Mouse (Mus musculus) common myeloid progenitor, adult 5-6 weeks (primary cell): ENCODE data around the gene Ggct. TPM values are rescaled to one million over a fixed set of nuclear protein-coding genes. Genes with fewer than 3 reads are reported as not detected.
A peak's percentile ranks its signal among the peaks of the same experiment; 100 is the strongest.

Source experiments
- ATAC-seq: replicated peaks from 2 replicates; pipeline ENCODE4 v1.8.0; 2016; ENCODE audit warnings: low read depth, mild to moderate bottlenecking, moderate TSS enrichment, inconsistent platforms; ENCODE audit not compliant: poor library complexity, severe bottlenecking
- total RNA-seq: library from RNA; stranded (forward); fragments of 200-1000, 187-1606 nt; gene quantifications from 2 replicates; pipeline ENCODE4 v1.2.3, GENCODE M21; 2017

Gene Ggct
- total RNA-seq, 1 experiment from 2014 or later, result 29.9 TPM

DNA sequence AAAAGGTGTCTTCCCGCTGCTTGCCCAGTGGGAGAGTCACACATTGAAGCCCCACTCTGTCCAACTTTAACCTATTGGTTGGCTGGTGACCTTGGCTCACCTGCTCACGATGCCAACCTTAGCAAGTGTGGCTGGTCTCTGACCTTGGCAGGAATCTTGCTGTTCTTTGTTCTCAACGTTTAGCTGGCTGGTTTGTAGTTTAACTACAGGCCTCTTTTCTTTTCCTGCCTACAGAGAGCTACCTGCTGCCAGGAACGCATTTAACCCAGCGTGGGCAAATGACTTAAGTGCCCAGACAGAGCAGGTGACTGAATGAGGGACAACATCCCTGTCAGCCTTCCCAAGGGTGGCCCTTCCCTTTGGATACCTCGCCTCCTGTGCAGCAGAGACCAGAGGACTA, 5.0 kb upstream of the Ggct start:
- no peak for ATAC-seq

DNA sequence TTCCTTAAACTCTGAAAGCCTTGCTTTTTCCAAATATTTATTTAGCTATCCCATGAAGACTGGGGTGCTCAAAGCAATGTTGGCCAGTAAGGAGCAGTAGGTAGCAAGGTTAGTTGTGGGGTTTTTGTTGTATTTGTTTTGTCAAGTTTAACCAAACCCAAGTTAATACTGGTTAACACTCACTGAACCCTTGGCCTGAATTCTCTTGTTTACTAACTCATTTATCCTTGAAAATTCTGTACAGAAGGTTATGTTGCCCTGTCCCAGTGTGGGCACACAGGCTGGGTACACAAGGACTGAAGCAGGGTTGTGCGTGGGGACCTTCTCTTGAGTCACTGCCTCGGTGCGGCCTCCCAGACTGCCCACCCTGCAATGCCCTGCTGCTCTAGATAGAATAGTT, 3.6 kb upstream of the Ggct start:
- ATAC-seq, result no peak

DNA sequence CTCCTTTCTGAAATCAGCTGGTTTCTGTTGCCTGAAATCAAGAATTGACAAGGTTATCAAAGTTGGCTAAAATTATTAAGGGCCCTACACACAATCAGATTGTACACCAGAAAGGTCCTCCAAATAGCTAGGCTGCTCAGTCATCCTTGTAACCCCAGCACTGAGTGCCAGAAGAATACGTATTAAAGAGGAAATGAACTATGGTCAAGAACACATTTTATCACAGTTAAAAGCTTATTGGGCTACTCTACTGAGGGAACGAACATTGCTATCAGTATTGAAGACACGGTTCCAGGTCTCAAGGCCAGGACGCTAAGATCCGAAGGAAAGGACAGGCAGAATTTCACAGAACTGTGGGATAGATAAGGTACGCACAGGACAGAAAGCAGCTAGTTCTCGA, 609 bp downstream of the Ggct start:
- ATAC-seq, result 0 out of 2 replicates have a peak, but pooled peaks have one; percentile 5

DNA sequence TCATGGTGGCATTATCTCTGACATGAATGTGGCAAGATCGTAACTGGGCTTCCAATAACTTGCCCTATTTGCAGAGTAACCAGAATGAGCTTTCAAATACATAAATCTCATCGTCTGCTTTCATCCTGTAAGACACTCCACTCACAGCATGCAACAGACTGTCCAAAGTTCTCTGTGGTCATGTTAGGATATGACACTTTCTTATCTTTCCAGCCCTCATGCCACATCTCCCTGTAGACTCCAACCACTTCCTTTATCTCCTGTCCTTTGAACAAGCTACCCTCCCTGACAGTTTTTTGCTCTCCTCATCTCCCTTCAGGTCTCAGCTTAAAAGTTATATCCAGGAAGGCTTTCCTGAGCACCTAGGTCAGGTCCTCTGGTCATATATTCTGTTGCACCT, 1.6 kb downstream of the Ggct start:
- ATAC-seq, result peak; percentile 69

DNA sequence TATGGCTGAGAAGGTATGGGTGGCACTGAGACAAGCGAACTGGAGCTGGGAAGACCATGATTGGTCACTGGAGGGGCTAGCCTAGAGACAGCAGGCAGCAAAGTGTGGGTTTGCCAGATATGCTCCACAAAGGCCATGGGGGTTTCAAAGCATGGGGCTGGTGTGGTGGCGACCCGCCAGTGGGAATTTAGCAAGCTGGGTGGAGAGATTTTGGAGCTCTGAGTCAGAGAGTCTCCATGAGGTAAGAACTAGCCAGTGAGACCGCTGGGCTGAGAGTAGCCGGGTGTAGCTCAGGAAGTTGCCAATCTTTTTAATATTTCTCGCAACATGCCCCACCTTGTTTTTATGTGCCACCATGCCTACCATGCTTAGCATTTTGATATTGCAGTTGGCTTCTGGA, 4.6 kb downstream of the Ggct start:
- ATAC-seq, result no peak

DNA sequence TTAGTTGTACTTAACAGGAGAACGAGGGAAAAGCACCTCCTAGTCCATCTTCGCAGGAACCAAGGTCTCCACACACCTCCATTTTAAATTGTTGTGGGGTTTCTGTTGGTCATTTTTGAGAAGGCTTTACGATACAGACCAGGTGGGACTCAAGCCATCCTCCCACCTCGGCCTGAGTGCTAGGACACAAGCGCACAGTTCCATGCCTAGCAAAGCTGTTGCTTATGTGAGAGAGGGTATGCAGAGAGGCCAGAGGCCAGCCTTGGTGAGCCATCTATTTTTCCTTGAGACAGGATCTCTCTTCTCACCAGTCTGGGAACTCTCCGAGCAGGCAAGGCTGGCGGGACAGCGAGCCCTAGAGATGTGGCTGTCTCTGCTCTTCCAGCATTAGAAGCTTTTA, 8.7 kb downstream of the Ggct start:
- ATAC-seq, result no peak

DNA sequence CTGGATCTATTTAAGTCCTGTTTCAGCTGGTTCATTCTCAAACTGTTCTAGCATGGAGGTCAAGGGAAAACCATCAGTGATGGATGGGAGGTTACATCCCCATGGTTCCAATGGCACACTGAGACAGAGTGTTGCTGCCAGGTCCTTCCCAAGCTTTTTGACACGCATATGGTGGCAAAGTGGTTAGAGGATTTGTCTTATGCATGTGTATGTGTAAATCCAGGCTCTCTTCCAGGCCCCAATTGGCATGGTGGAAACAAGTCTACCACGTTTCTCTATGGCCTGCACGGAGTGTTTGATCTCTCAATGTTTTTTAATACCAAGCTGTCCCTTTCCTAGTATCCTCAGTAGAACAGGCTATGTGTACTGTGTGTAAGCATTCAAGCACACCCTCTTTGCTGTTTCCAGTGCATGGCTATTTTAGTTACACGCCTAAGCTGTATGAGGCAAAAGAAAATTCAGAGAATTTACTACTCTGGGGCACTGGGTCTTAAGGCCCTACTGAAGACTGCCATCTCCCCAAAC, 9.2 kb downstream of the Ggct start:
- ATAC-seq, result no peak

DNA sequence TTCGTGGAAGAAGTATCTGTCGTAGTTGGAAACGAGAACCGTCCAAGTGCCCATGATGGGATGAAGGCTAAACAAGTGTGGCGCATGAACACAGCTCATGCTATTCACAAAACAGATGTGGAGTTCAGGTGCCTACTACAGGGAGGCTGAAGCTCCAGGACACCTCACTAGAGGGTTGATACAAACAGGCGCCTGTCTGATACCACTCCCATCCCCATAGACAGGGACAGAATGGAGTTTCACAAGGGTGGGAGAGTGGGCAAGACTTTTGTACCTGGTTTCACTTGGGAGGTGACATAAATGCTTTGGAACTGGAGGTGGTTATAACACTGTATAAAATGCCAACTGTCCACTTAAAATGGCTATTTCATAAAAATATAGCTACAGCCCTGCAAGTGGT, 13.3 kb downstream of the Ggct start:
- ATAC-seq, result no peak

DNA sequence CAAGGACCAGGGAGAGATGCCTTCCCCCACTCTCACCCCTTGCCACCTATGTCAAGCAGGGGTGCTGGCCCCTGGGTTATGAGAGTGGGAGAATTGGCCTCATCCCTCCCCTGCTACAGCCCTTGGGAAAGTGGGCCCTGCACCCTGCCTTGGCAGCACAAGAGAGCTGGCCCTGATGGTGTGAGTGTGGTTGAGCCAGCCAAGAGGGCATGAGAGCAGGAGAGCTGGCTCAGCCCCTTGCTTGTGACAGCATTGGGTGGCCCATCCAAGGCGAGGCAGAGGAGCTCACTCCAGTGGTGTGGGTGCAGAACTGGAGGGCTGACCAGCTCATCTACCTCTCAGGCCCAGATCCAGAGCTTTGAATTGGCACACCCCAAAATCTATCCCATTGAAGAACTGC, 17.1 kb downstream of the Ggct start:
- no peak for ATAC-seq

DNA sequence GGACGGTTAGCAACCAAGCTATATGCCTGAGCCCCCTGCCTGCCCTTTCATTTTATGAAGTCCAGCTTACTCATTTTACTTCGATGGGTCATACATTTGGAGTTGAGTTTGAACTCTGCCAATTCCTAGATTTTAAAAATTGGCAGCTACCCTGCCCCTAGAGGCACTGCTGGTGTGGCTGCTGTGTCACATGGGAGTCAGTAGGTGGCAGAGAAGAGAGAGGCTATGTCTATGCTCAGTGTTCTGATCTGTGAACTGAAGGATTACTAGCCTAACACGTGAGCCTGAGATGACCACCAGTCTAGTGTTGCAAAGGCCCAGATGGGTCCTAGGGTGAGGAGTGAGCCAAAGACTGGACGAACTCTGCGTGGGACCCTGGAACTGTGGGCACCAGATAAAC, 18.2 kb downstream of the Ggct start:
- ATAC-seq, result peak; percentile 57

DNA sequence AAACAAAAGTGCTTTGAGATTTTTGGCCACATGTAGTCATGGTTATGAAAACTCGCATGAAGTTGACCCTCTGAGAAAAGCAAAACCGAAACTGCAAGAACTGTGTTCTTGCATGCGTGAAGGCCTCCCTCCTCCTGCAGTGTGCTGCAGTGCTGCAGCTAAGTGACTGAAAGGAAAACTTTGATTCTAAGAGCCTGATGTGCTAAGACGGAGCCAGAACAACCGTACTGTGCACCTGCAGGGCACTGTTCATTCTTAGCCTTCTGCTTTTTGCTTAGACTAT, 19.9 kb downstream of the Ggct start:
- ATAC-seq, result peak; percentile 42

DNA sequence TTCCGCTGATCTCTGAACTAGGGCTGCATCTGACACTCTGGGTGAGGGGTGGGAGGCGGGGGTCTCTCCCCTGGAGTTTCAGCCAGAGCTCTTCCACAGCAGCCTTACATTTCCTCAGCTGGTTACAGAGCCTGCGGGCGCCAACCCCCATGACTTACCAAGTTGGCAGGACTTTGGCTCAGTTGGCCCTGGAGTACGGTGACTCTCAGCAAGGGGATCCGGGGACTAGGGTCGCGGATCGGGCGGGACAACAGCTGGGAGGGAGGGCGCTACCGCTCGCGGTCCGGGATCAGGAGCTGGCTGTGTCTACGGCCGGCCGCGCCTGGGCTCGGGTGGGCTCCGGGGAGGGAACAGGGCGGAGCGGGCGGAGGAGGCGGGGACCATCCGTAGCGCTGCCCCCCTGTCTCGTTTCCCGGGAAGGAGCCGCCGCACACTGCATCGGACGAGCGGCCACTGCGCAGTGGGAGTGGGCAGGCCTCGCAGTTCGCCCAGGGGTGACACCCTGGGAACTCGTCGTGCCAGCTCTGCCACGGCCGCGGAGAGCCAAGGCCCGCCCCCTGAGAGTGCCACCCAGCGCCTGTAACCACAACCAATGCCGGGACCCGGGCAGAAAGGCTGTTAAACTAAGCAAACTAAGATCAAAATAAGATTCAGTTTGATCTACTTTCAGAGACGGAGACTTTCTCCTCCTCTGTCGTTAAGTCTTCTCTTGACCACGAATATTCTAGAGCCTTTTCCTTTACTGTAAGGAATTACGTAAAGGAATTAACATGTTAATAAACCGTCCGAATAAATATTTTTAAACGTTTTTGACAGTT, 20.4 kb downstream of the Ggct start, which contains the start of gene Nod1:
Gene Nod1, minus strand, starts transcription at position 502 of the 818 bp plus-strand sequence.
- peak; percentile 89 for ATAC-seq

DNA sequence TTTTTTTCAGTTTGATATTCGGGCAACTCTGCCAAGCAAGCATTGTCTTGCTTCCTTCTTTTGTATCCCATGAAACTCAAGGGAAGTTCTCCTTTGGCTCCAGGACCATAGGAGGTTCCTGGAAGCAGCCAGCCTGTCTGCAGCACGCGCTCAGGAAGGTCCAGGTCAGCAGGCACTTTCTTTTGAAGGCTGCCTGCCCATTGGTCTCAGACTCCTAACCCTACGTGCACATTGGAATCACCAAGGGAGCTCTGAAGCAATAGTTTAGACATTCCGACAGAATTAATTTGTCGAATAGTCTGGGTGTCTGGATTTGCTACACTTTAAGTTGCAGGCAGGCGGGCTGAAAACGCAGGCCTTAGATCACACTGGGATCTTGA, 21.0 kb downstream of the Ggct start:
- ATAC-seq, result no peak

DNA sequence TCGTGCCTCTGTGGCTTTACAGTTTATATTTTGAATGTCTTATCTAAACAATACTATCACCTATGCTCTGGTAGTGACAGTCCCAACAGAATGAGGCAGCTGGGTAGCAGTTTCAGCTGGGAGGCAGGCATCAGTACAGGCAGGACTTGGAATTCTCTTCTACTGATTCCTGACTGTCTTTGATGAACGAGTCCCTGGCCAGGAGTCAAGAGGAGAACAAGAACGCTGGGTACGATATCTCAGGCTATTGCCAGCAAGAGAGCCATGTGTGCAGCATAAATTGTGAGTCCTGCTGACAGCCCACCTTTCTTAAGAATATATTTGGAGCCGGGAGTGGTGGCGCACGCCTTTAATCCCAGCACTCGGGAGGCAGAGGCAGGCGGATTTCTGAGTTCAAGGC, 22.2 kb downstream of the Ggct start:
- no peak for ATAC-seq

DNA sequence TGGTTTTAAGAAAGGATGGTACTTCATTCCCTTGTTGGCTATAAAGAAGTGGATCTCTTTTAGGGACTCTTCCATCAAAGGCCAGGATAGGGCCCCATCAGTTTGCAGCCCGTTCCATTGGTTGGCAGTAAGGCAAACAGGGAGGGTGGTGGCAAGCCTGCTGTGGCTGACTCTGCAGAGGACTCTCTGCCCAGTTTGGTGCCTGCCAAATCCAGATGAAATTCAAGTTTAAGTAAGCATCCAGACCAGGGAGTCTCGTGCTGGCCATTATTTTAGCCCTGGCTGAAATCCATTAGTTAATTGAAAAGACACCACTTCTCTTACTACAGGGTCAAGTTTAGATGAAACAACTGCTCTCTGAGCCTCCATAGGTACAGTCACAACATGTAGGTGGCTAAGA, 22.9 kb downstream of the Ggct start:
- no peak for ATAC-seq

DNA sequence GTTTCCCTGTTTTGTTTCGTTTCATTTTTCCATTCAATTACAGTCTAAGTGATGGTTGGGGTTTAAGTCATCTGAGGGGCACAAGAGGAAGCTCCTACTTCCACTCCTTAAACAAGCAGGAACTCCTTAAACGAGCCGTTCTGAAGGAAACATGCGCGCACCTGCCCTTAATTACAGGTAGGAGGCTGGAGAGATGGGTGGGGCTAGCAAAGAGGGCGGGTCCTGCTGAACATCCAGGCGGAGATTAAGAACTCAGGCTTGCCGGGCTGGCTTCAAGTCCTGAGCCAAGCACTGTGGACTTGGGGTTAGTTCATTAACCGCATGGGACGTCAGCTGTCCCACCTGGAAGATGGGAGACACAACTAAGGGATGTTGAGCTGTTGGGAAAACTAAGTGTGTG, 25.2 kb downstream of the Ggct start:
- ATAC-seq, result no peak

DNA sequence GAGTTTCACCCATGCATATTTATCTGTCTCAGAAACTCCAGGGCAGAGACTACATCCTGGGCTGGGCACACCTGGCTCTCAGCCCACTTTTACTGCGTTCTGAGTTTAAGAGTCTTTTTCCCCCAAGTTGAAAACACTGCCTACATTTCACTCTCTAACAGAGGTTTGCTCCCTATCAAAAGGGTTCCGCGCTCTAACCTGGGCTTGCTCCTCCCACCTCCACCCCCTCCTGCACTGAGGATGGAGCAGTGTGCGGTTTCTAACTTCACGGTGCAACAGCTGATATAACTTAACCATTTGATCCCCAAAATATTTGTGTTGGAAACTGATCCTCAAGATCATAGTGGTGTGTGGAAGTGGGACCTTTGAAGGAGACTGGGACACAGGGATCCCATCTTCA, 27.5 kb downstream of the Ggct start:
- no peak for ATAC-seq

DNA sequence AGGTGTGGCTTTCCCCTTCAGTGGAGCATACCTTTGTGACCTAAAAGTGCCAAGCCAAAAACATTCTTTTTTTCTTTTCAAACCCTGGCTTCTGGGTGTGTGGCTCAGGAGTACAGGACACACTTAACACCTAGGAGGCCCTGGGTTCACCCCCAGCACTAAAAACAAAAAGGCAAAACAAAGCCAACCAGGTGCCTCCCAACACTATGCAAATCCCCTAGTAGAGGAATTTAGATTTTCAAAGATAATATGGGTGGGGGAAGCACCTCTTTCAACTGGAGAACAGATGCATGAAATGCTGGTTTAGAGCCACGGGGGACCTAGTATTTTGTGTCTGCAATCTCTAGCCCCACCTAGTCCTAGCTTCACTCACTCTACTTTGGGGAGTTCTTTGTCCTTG, 28.0 kb downstream of the Ggct start:
- ATAC-seq, result no peak

DNA sequence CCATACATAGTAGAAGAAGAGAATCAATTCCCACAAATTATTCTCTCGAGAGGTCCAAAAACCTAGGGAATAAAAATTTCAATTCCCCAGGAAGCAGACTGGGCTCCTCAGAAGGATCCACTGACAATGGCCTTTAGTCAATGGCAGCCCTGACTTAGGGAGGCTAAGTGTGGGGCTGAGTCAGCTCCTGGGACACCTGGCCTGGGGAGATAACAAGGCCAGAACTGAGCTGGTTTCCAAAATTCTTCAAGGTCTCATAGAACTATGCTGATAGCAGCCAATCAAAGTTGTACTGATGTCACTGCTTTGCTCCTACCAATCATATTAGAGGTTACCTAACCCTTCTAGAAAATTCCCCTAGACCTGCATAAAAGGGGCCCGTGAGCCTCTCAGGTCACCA, 29.2 kb downstream of the Ggct start:
- ATAC-seq, result no peak

DNA sequence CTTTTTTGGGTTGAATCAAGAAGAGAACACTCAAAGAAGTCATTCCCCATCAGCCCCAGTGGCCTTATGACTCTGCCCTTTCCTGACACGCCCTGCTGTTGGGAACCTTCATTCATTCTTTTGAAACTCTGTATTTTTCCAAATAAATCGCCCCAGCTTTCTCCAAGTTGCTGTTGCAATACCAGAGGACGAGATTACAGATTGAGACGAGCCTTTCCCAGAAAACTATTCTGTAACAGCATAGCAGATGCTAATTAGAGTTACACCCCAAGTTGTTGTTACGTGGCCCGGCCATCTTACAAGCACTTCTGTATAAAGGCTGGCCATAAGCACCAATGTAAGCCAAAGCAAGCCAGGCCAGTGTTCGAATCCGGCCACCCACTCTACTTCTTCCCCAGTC, 35.1 kb downstream of the Ggct start:
- ATAC-seq, result no peak

DNA sequence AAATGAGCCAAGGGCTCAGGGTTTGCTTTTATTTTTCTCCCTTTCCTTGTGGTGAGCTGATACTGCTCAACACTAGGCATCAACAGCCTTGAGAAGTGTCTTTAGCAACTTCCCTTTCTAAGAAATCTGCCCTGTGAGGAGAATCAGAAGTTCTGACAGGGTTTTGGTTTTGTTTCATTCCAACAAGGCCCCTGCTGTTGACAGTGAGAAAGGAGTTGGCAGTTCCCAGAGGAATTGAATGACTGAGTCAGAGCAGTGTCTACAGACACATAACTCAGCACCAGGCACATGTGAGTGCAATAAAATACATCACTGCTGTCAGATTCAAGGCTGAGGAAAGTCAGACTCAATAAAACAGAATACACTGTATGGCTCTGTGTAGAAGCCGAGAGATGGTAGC, 36.3 kb downstream of the Ggct start:
- peak; percentile 49 for ATAC-seq

DNA sequence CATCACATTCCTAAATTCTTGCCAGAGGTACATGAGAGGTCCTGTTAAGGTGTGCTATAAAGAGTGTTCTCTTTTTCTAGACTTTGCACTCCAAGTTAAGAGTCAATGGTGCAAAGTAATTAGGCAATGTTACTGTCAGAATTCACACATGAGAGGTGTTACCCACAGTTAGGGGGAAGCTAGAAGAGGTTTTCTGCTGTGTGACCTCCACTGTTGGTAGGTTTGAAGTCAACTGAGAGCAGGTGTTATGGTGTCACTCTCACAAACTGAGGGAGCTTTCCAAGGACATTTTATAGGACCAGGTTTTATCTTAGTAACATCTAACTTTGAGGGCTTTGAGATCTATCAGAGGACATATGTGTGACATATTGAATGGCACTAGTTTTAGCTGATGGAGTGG, 36.8 kb downstream of the Ggct start:
- no peak for ATAC-seq
